35 mouse cellular contexts compared by ENCODE assay signal in the genomic region with DNA sequence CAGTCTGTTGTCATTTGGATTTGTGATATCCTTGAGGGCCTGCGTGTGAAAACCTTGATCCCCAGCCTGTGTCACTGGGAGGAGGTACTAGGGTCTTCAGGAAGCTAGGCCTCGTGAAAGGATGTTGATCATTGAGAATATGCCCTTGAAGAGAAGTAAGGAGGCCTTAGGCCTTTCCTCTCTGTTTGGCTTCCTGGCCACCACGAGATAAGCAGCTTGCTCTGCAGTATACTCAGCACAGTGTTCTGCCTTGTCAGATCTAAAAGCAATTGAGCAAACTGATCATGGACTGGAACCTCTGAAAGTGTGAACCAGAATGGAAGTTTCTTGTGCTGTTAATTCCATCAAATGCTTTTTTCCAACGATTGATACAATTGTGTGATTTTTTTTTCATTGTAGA.
"Had no signal": no experiment of that assay in that cellular context is flagged by ENCODE, and none has a peak within 500 bp of the region (broad histone marks: within the 10 kb centered on the region; RNA-seq: fewer than 3 reads in every experiment).

No protein-coding gene starts in this region.

- H3K4me1 ChIP-seq: heart, embryonic 15.5 days; hindbrain, embryonic 10.5 days; hindbrain, embryonic 12.5 days; hindbrain, embryonic 13.5 days; hindbrain, embryonic 15.5 days; intestine, embryonic 15.5 days; kidney, embryonic 15.5 days had no signal

- ATAC-seq: hindbrain, embryonic 16.5 days; hindbrain, postnatal 0 days; inflammation-experienced regulatory T-cells, adult 6 months; intestine, embryonic 15.5 days; intestine, embryonic 16.5 days; intestine, postnatal 0 days had no signal

- H3K36me3 ChIP-seq: heart, embryonic 12.5 days; heart, embryonic 13.5 days; heart, embryonic 15.5 days; hindbrain, embryonic 10.5 days; hindbrain, embryonic 12.5 days; hindbrain, embryonic 13.5 days; hindbrain, embryonic 15.5 days; intestine, embryonic 15.5 days; kidney, embryonic 15.5 days had no signal

- H3K27me3 ChIP-seq: heart, embryonic 12.5 days; heart, embryonic 13.5 days; heart, embryonic 15.5 days; hindbrain, embryonic 12.5 days; hindbrain, embryonic 13.5 days; hindbrain, embryonic 15.5 days; intestine, embryonic 15.5 days; kidney, embryonic 15.5 days had no signal

- H3K9ac ChIP-seq: heart, embryonic 12.5 days; heart, embryonic 13.5 days; heart, embryonic 15.5 days; hindbrain, embryonic 12.5 days; hindbrain, embryonic 13.5 days; hindbrain, embryonic 14.5 days; hindbrain, embryonic 15.5 days; intestine, embryonic 15.5 days; kidney, embryonic 15.5 days had no signal

- DNase-seq: heart, postnatal 10 days; heart, postnatal 14 days; heart, postnatal 36 days; heart, postnatal 4 days; kidney, adult 11 months; kidney, adult 18-20 months; kidney, adult 2 months; kidney, adult 8-10 months; kidney, adult 9 months; kidney, postnatal 10 days; kidney, postnatal 14 days; kidney, postnatal 25 days; kidney, postnatal 36 days; kidney, postnatal 4 days; layer of hippocampus, adult 9-11 months; layer of hippocampus, postnatal 36 days had no signal

- H3K9me3 ChIP-seq: hindbrain, embryonic 12.5 days; hindbrain, embryonic 13.5 days; hindbrain, embryonic 15.5 days; intestine, embryonic 15.5 days; kidney, embryonic 15.5 days had no signal

- H3K4me3 ChIP-seq: heart, embryonic 12.5 days; heart, embryonic 13.5 days; heart, embryonic 15.5 days; hindbrain, embryonic 10.5 days; hindbrain, embryonic 12.5 days; hindbrain, embryonic 13.5 days; hindbrain, embryonic 15.5 days; intestine, embryonic 15.5 days; kidney, embryonic 15.5 days; layer of hippocampus, adult 2 months; left cerebral cortex, adult 2 months had no signal

- H3K4me2 ChIP-seq: heart, embryonic 11.5 days; heart, embryonic 12.5 days; heart, embryonic 13.5 days; heart, embryonic 15.5 days; hindbrain, embryonic 12.5 days; hindbrain, embryonic 13.5 days; hindbrain, embryonic 14.5 days; hindbrain, embryonic 15.5 days; intestine, embryonic 15.5 days; kidney, embryonic 15.5 days had no signal

- H3K27ac ChIP-seq: heart, embryonic 13.5 days; heart, embryonic 15.5 days; hindbrain, embryonic 10.5 days; hindbrain, embryonic 12.5 days; hindbrain, embryonic 13.5 days; hindbrain, embryonic 14.5 days; hindbrain, embryonic 15.5 days; hindbrain, postnatal 0 days; intestine, embryonic 15.5 days; kidney, embryonic 15.5 days; kidney, postnatal 0 days; layer of hippocampus, adult 2 months; left cerebral cortex, adult 2 months had no signal
